Mouse (Mus musculus) MEL (cell line): ENCODE results near the gene Taf1c. TPM values are rescaled to one million over a fixed set of nuclear protein-coding genes. Genes with fewer than 3 reads are reported as not detected.

Source experiments
- DNase-seq: peaks from one replicate; pipeline ENCODE4 v3.0.0; 2011; ENCODE audit warnings: low read depth, low spot score
- H3K27ac ChIP-seq: 2 replicates; pipeline ENCODE4 v1.5.1; 2012; ENCODE audit warnings: low read depth, mild to moderate bottlenecking, control low read depth, low read length, moderate library complexity; ENCODE audit not compliant: control insufficient read depth
- H3K27me3 ChIP-seq, 2 experiments: fragments of 150-350 bp in 1 of 2; sonication (generic) in 1 of 2; 2 replicates each; pipeline ENCODE4 v1.6.1; 2012; ENCODE audit warnings: low read length in 2 of 2, mild to moderate bottlenecking in 2 of 2, improper control_type of control experiment in 1 of 2, moderate library complexity in 1 of 2; ENCODE audit not compliant: insufficient read depth in 2 of 2, control insufficient read depth in 1 of 2
- H3K36me3 ChIP-seq, 2 experiments: 2 replicates each; pipeline ENCODE4 v1.6.1; 2012 to 2014; ENCODE audit warnings: low read length in 2 of 2, improper control_type of control experiment in 1 of 2, inconsistent platforms in 1 of 2, mild to moderate bottlenecking in 1 of 2; ENCODE audit not compliant: insufficient read depth in 2 of 2, control insufficient read depth in 1 of 2
- H3K4me1 ChIP-seq, 2 experiments: fragments of 150-350 bp in 1 of 2; sonication (generic) in 1 of 2; 2 replicates each; pipeline ENCODE4 v1.6.1; 2012; ENCODE audit warnings: low read length in 2 of 2, improper control_type of control experiment in 1 of 2, mild to moderate bottlenecking in 1 of 2; ENCODE audit not compliant: insufficient read depth in 2 of 2, control insufficient read depth in 1 of 2
- H3K4me3 ChIP-seq, 2 experiments: fragments of 150-350 bp in 1 of 2; sonication (generic) in 1 of 2; 2 replicates each; pipeline ENCODE4 v1.5.1; 2012; ENCODE audit warnings: low read depth in 2 of 2, low read length in 2 of 2, mild to moderate bottlenecking in 2 of 2, moderate library complexity in 2 of 2, control low read depth in 1 of 2, improper control_type of control experiment in 1 of 2; ENCODE audit not compliant: control insufficient read depth in 1 of 2, insufficient read depth in 1 of 2
- H3K79me2 ChIP-seq: 2 replicates; pipeline ENCODE4 v1.6.1; 2012; ENCODE audit warnings: mild to moderate bottlenecking, low read length, moderate library complexity; ENCODE audit not compliant: control insufficient read depth, poor library complexity, insufficient read depth
- H3K9ac ChIP-seq: 2 replicates; pipeline ENCODE4 v1.6.1; 2012; ENCODE audit warnings: low read depth, mild to moderate bottlenecking, control low read depth, low read length, moderate library complexity; ENCODE audit not compliant: control insufficient read depth, poor library complexity, severe bottlenecking
- H3K9me3 ChIP-seq: fragments of 150-350 bp; sonication (generic); replicated peaks from 2 replicates; pipeline ENCODE4 v1.6.1; 2012; ENCODE audit warnings: mild to moderate bottlenecking, low read length, improper control_type of control experiment, moderate library complexity; ENCODE audit not compliant: insufficient read depth
- BHLHE40 ChIP-seq: IDR thresholded peaks from 2 replicates; pipeline ENCODE4 v1.6.1; 2012; ENCODE audit warnings: low read depth, mild to moderate bottlenecking, inconsistent platforms, low read length, improper control_type of control experiment, borderline replicate concordance
- CHD2 ChIP-seq: IDR thresholded peaks from 2 replicates; pipeline ENCODE4 v1.6.1; 2011; ENCODE audit warnings: low read length, improper control_type of control experiment
- EP300 ChIP-seq, 2 experiments: IDR thresholded peaks; 2 replicates each; pipeline ENCODE4 v1.6.1; 2011; ENCODE audit warnings: improper control_type of control experiment in 2 of 2, low read length in 2 of 2, low read depth in 1 of 2, mild to moderate bottlenecking in 1 of 2
- ETS1 ChIP-seq: IDR thresholded peaks from 2 replicates; pipeline ENCODE4 v1.6.1; 2012; ENCODE audit warnings: low read depth, mild to moderate bottlenecking, inconsistent platforms, low read length, improper control_type of control experiment, moderate library complexity
- GATA1 ChIP-seq: IDR thresholded peaks from 2 replicates; pipeline ENCODE4 v1.6.1; 2011; ENCODE audit warnings: low read depth, low read length, improper control_type of control experiment
- KAT2A ChIP-seq: conservative IDR thresholded peaks from 2 replicates; pipeline ENCODE4 v1.6.1; 2012; ENCODE audit warnings: low read depth, low read length, improper control_type of control experiment, inconsistent platforms
- MAFK ChIP-seq: IDR thresholded peaks from 2 replicates; pipeline ENCODE4 v1.6.1; 2011; ENCODE audit warnings: low read depth, mild to moderate bottlenecking, low read length, improper control_type of control experiment, borderline replicate concordance
- MAX ChIP-seq: IDR thresholded peaks from 2 replicates; pipeline ENCODE4 v1.6.1; 2011; ENCODE audit warnings: low read length, improper control_type of control experiment
- MAZ ChIP-seq: IDR thresholded peaks from 2 replicates; pipeline ENCODE4 v1.6.1; 2012; ENCODE audit warnings: low read depth, mild to moderate bottlenecking, inconsistent platforms, low read length, improper control_type of control experiment
- MEF2A ChIP-seq: IDR thresholded peaks from 2 replicates; pipeline ENCODE4 v1.6.1; 2014; ENCODE audit warnings: low read depth, mild to moderate bottlenecking, inconsistent platforms, low read length, improper control_type of control experiment; ENCODE audit not compliant: poor library complexity, insufficient replicate concordance, severe bottlenecking; ENCODE audit errors: extremely low read depth
- MXI1 ChIP-seq: IDR thresholded peaks from 2 replicates; pipeline ENCODE4 v1.6.1; 2011; ENCODE audit warnings: mild to moderate bottlenecking, low read depth, low read length, improper control_type of control experiment
- MYB ChIP-seq: IDR thresholded peaks from 2 replicates; pipeline ENCODE4 v1.6.1; 2011; ENCODE audit warnings: mild to moderate bottlenecking, low read depth, low read length, improper control_type of control experiment
- NRF1 ChIP-seq: IDR thresholded peaks from 2 replicates; pipeline ENCODE4 v1.6.1; 2014; ENCODE audit warnings: low read depth, mild to moderate bottlenecking, inconsistent platforms, low read length, improper control_type of control experiment, moderate library complexity; ENCODE audit not compliant: poor library complexity, insufficient read depth, severe bottlenecking
- POLR2A ChIP-seq, 2 experiments: IDR thresholded peaks; 2 replicates each; pipeline ENCODE4 v1.6.1; 2011 to 2012; ENCODE audit warnings: low read length in 2 of 2, mild to moderate bottlenecking in 2 of 2, control low read depth in 1 of 2, improper control_type of control experiment in 1 of 2, low read depth in 1 of 2, moderate library complexity in 1 of 2; ENCODE audit not compliant: control insufficient read depth in 1 of 2, insufficient read depth in 1 of 2, poor library complexity in 1 of 2
- POLR2AphosphoS2 ChIP-seq: IDR thresholded peaks from 2 replicates; pipeline ENCODE4 v1.6.1; 2011; ENCODE audit warnings: low read length, improper control_type of control experiment
- RCOR1 ChIP-seq: IDR thresholded peaks from 2 replicates; pipeline ENCODE4 v1.6.1; 2012; ENCODE audit warnings: low read depth, mild to moderate bottlenecking, inconsistent platforms, low read length, improper control_type of control experiment
- SIN3A ChIP-seq: IDR thresholded peaks from 2 replicates; pipeline ENCODE4 v1.6.1; 2012; ENCODE audit warnings: low read length, improper control_type of control experiment, inconsistent platforms
- SMC3 ChIP-seq: IDR thresholded peaks from 2 replicates; pipeline ENCODE4 v1.6.1; 2011; ENCODE audit warnings: low read depth, low read length, improper control_type of control experiment
- TAL1 ChIP-seq: IDR thresholded peaks from 2 replicates; pipeline ENCODE4 v1.6.1; 2012; ENCODE audit warnings: mild to moderate bottlenecking, inconsistent platforms, low read length, moderate library complexity, mixed read lengths
- TCF12 ChIP-seq: IDR thresholded peaks from 2 replicates; pipeline ENCODE4 v1.6.1; 2014; ENCODE audit warnings: low read depth, mild to moderate bottlenecking, inconsistent platforms, low read length, improper control_type of control experiment, moderate library complexity
- UBTF ChIP-seq: IDR thresholded peaks from 2 replicates; pipeline ENCODE4 v1.6.1; 2012; ENCODE audit warnings: low read depth, mild to moderate bottlenecking, inconsistent platforms, low read length, improper control_type of control experiment, moderate library complexity, borderline replicate concordance; ENCODE audit not compliant: insufficient read depth
- USF1 ChIP-seq: IDR thresholded peaks from 2 replicates; pipeline ENCODE4 v1.6.1; 2014; ENCODE audit warnings: low read depth, mild to moderate bottlenecking, inconsistent platforms, low read length, improper control_type of control experiment, moderate library complexity
- ZC3H11A ChIP-seq: IDR thresholded peaks from 2 replicates; pipeline ENCODE4 v1.6.1; 2012; ENCODE audit warnings: low read depth, mild to moderate bottlenecking, inconsistent platforms, low read length, improper control_type of control experiment
- ZKSCAN1 ChIP-seq: IDR thresholded peaks from 2 replicates; pipeline ENCODE4 v1.6.1; 2012; ENCODE audit warnings: low read depth, mild to moderate bottlenecking, inconsistent platforms, low read length, improper control_type of control experiment, moderate library complexity
- ZNF384 ChIP-seq: IDR thresholded peaks from 2 replicates; pipeline ENCODE4 v1.6.1; 2012; ENCODE audit warnings: low read depth, mild to moderate bottlenecking, inconsistent platforms, low read length, improper control_type of control experiment
- polyA plus RNA-seq, 2 experiments: library from polyadenylated mRNA; stranded (reverse) in 1 of 2; unstranded in 1 of 2; fragments of >175 nt in 1 of 2; fragments of >200 nt in 1 of 2; gene quantifications; 2 replicates each; pipeline versions ENCODE4 v1.2.1 to v1.2.4; 2012; ENCODE audit warnings: low replicate concordance in 2 of 2, low read depth in 1 of 2; ENCODE audit not compliant: insufficient read length in 2 of 2, insufficient read depth in 1 of 2, missing spikeins in 1 of 2
- total RNA-seq: library from RNA; depleted of rRNA; stranded (reverse); fragments of 300-350 nt; gene quantifications from 2 replicates; pipeline ENCODE4 v1.2.3, GENCODE M21; 2012

Gene Taf1c
- total and polyA plus RNA-seq, 3 experiments: 28.8 to 32.0 TPM; not detected in 1

DNA sequence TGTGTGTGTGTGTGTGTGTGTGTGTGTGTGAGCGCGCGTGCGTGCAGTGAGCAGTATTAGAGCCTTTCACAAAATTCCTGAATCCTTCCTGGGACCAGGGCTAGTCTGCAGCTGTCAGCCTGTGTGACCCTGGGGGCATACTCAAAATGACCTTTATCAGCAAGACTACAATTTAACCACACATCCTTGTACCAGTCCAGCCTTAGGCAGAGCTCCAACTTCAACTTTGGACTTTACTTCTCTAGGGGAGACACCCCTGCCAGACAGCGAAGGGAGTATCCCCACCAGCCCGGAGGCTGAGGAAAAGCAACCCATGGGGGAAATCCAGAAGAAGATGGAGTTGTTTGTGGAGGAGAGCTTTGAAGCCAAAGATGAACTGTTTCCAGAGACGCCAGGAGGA lies 13.6 kb downstream of the Taf1c start:
- Histone ChIP-seq H3K9ac (no peak overlapping the region), H3K27ac (no peak overlapping the region), H3K36me3 (no peaks in the 10 kb centered on the region), H3K27me3 (no peaks in the 10 kb centered on the region), H3K4me3 (no peak overlapping the region), H3K9me3 (no peaks in the 10 kb centered on the region), H3K4me1 (peaks cover 0 to 2% of the 10 kb centered on the region in 2 experiments; a peak in 1 of 4 replicates)
- no peak for DNase-seq
- no peak for TF ChIP-seq ETS1
- TF ChIP-seq SIN3A: no peak
- TF ChIP-seq TCF12: no peak
- no peak for TF ChIP-seq MAFK
- TF ChIP-seq POLR2AphosphoS2: no peak
- no peak for TF ChIP-seq MEF2A
- TF ChIP-seq RCOR1: no peak
- TF ChIP-seq EP300 (IDR thresholded peaks at IDR 0.05; ENCODE audit: low read depth in 1 of 2, low read length in 2 of 2): no peak
- TF ChIP-seq BHLHE40: no peak
- no peak for TF ChIP-seq MYB
- TF ChIP-seq USF1: no peak
- TF ChIP-seq ZKSCAN1: no peak
- TF ChIP-seq SMC3: no peak
- TF ChIP-seq GATA1: no peak
- TF ChIP-seq TAL1: no peak
- TF ChIP-seq, all 39 proteins: peak for 0
- H3K79me2 ChIP-seq: no peaks in the 10 kb centered on the region

DNA sequence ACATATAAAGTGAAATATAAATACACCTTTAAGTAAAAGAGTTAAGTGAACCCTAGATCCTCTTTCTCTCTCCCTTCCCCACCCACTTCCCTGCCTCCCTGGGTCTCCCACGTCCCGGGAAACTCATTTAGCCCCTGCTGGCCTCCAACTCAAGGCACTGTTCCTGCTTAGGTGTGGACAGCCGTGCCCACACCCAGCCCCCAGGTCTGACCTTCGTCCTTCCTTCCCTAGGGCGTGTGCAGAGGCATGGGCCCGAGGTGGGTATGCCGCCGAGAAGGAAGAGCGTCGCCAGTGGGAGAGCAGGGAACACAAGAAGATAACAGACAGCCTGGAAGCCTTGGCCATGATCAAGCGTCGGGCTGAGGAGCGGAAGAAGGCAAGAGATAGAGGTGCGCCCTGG lies 14.7 kb downstream of the Taf1c start:
- Histone ChIP-seq H3K4me1 (peaks cover 0 to 6% of the 10 kb centered on the region in 2 experiments; a peak in 2 of 4 replicates), H3K4me3 (no peak overlapping the region), H3K79me2 (no peaks in the 10 kb centered on the region), H3K9ac (no peak overlapping the region)
- TF ChIP-seq ZC3H11A: no peak
- no peak for TF ChIP-seq MAZ
- TF ChIP-seq USF1: no peak
- no peak for TF ChIP-seq MAX
- no peak for TF ChIP-seq KAT2A
- no peak for TF ChIP-seq ZNF384
- TF ChIP-seq CHD2: no peak
- TF ChIP-seq POLR2A (IDR thresholded peaks at IDR 0.05; ENCODE audit: control insufficient read depth in 1 of 2, insufficient read depth in 1 of 2, low read depth in 1 of 2, low read length in 2 of 2, poor library complexity in 1 of 2): no peak
- TF ChIP-seq NRF1: no peak
- no peak for TF ChIP-seq BHLHE40
- no peak for TF ChIP-seq UBTF
- TF ChIP-seq MAFK: no peak
- no peak for TF ChIP-seq ETS1
- no peak for TF ChIP-seq MXI1
- no peak for TF ChIP-seq POLR2AphosphoS2
- TF ChIP-seq, all 39 proteins: peak for 0
- Histone ChIP-seq H3K9me3 (no peaks in the 10 kb centered on the region), H3K27me3 (no peaks in the 10 kb centered on the region), H3K36me3 (no peaks in the 10 kb centered on the region), H3K27ac (no peak overlapping the region)
- DNase-seq: no peak
